Mouse (Mus musculus): ENCODE measurements around the gene Ankrd27. TPM values are rescaled to one million over a fixed set of nuclear protein-coding genes. Genes with fewer than 3 reads are reported as not detected.

Gene Ankrd27
- polyA plus RNA-seq, 1 experiment from 2014 or later, result 31.4 TPM

DNA sequence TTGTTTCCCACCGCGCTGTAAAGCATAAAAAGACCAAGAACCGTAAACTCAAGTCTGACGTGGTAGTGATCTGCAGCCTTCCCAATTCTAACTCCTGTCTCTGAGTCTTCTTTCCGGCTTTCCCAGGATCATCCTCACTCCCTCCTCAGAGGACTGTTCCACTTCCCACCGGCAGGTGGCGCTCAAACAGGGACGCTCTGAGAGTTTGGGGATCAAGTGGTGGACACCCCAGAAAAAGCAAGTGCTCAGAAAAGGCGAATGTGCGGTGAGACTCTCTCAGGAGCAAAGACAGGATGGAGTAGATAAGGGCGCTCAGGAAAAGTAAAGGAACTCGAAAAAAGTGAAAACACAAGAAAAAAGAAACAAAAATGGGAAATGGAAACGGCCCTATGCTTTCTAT, 100.7 kb downstream of the Ankrd27 start:
- ChIA-PET CTCF (interaction anchor here (0.7 to 2.2 kb wide), 7 partner anchors 9 to 69 kb away, joined by 3 to 7 read pairs (median 3); no protein-coding TSS in a partner anchor), POLR2A (no interaction called here)
- in situ Hi-C loops (cut with MboI; ENCODE audit: low pct_unique_long_range_greater_than_20kb), result loop anchor here (5.0 to 25.0 kb wide), 3 partner anchors 71 to 1676 kb away; no protein-coding TSS in a partner anchor
- peak; percentile 93 for TF ChIP-seq CTCF (IDR thresholded peaks at IDR 0.05)
- no peak for DNase-seq (ENCODE audit: low read depth, low spot score)
- no peaks in the 10 kb centered on the region for H3K27me3 ChIP-seq
- ATAC-seq, result no peak

- POLR2A ChIA-PET, result no interaction called here
- TF ChIP-seq CTCF (IDR thresholded peaks at IDR 0.05), result no peak
- ATAC-seq, result no peak
- in situ Hi-C loops (cut with MboI; ENCODE audit: low pct_unique_long_range_greater_than_20kb), result loop anchor here (5.0 to 25.0 kb wide), 3 partner anchors 70 to 1675 kb away; no protein-coding TSS in a partner anchor
- CTCF ChIA-PET, result interaction anchor here (0.7 to 2.2 kb wide), 5 partner anchors 9 to 23 kb away, joined by 3 to 7 read pairs (median 3); no protein-coding TSS in a partner anchor
- no peak for DNase-seq (ENCODE audit: low read depth, low spot score)
- no peaks in the 10 kb centered on the region for H3K27me3 ChIP-seq
These were observed 101.2 kb downstream of the Ankrd27 start for GRCm38 (mm10) chr7:35687229-35687628.

GRCm38 (mm10) chr7:35688276-35688675, 102.2 kb downstream of the Ankrd27 start:
- ATAC-seq, result no peak
- no peaks in the 10 kb centered on the region for H3K27me3 ChIP-seq
- DNase-seq (ENCODE audit: low read depth, low spot score), result no peak
- ChIA-PET CTCF (interaction anchor here (2.2 kb wide), 1 partner anchor 13 kb away, joined by 4 read pairs; no protein-coding TSS in a partner anchor), POLR2A (no interaction called here)
- no peak for TF ChIP-seq CTCF (IDR thresholded peaks at IDR 0.05)
- in situ Hi-C loops (cut with MboI; ENCODE audit: low pct_unique_long_range_greater_than_20kb), result loop anchor here (5.0 to 25.0 kb wide), 3 partner anchors 69 to 1674 kb away; no protein-coding TSS in a partner anchor

Other genes with a start within 250 kb of the Ankrd27 start
- 7.1 TPM for gene Faap24, start 189.4 kb upstream of the Ankrd27 start, polyA plus RNA-seq (2021)
- gene Cep89, start 189.2 kb upstream of the Ankrd27 start, polyA plus RNA-seq (2021), result 38.1 TPM
- gene Slc7a9, start 137.4 kb upstream of the Ankrd27 start, polyA plus RNA-seq (2021), result not detected
- gene Tdrd12, start 48.5 kb upstream of the Ankrd27 start, polyA plus RNA-seq (2021), result 0.05 TPM
- 72.4 TPM for gene Nudt19, start 29.9 kb upstream of the Ankrd27 start, polyA plus RNA-seq (2021)
- 0.30 TPM for gene Rgs9bp, start 662 bp upstream of the Ankrd27 start, polyA plus RNA-seq (2021)
- 80.7 TPM for gene Pdcd5, start 61.3 kb downstream of the Ankrd27 start, polyA plus RNA-seq (2021)
- 28.4 TPM for gene Dpy19l3, start 168.2 kb downstream of the Ankrd27 start, polyA plus RNA-seq (2021)
- gene Zfp507, start 216.8 kb downstream of the Ankrd27 start, polyA plus RNA-seq (2021), result 19.1 TPM

Data from Patski (cell line).